Mouse (Mus musculus) granulocyte monocyte progenitor cell, adult 5-6 weeks (primary cell): ENCODE data around the gene Ezh2. TPM values are rescaled to one million over a fixed set of nuclear protein-coding genes. Genes with fewer than 3 reads are reported as not detected.
"Not testable (repeated sequence)": the region's sequence is repeated elsewhere in the genome, so short reads cannot be mapped to it uniquely, and the experiment has no call there.

Source experiments
- ATAC-seq: replicated peaks from 2 replicates; pipeline ENCODE4 v1.8.0; 2016; ENCODE audit warnings: mild to moderate bottlenecking, moderate TSS enrichment, inconsistent platforms; ENCODE audit not compliant: poor library complexity, severe bottlenecking
- total RNA-seq, 2 experiments: library from RNA; stranded (forward) in 1 of 2; stranded (reverse) in 1 of 2; fragments of 200-712, 200-1000 nt in 1 of 2; fragments of >200 nt in 1 of 2; fragmentation: Nextera tagmentation in 1 of 2; gene quantifications; 2 replicates each; pipeline ENCODE4 v1.2.3; 2014 to 2017

The Ezh2 gene
- total RNA-seq (2014; fragmentation: Nextera tagmentation) (179 and 238 TPM in 2 replicates), total RNA-seq (2017) (121 and 148 TPM in 2 replicates)

- peak; percentile 94 for ATAC-seq
Observed at GRCm38 (mm10) chr6:47594926-47595623, at the start of gene Ezh2. Gene Ezh2, minus strand, starts transcription at chr6:47595341.

GRCm38 (mm10) chr6:47636527-47637076, 41.5 kb upstream of the Ezh2 start:
- peak; percentile 95 for ATAC-seq

- ATAC-seq, result no peak
Observed at GRCm38 (mm10) chr6:47635995-47636526, 40.9 kb upstream of the Ezh2 start.

- 0 out of 2 replicates have a peak, but pooled peaks have one; percentile 23 for ATAC-seq
Observed at GRCm38 (mm10) chr6:47635207-47635994, 40.3 kb upstream of the Ezh2 start.

- ATAC-seq, result peak; percentile 45; the same call in 1 of the 2 replicates
Observed at GRCm38 (mm10) chr6:47633467-47633866, 38.3 kb upstream of the Ezh2 start.

GRCm38 (mm10) chr6:47630061-47630460, 34.9 kb upstream of the Ezh2 start:
- ATAC-seq, result not testable (repeated sequence)

GRCm38 (mm10) chr6:47627978-47628377, 32.8 kb upstream of the Ezh2 start:
- ATAC-seq, result no peak

- ATAC-seq, result not testable (repeated sequence)
Observed at GRCm38 (mm10) chr6:47626976-47627375, 31.8 kb upstream of the Ezh2 start.

- ATAC-seq, result peak; percentile 93
Observed at GRCm38 (mm10) chr6:47621039-47621438, 25.9 kb upstream of the Ezh2 start.

GRCm38 (mm10) chr6:47608306-47608705, 13.2 kb upstream of the Ezh2 start:
- ATAC-seq, result not testable (repeated sequence)

GRCm38 (mm10) chr6:47601931-47602330, 6.8 kb upstream of the Ezh2 start:
- no peak for ATAC-seq

GRCm38 (mm10) chr6:47595696-47596095, 555 bp upstream of the Ezh2 start:
- no peak for ATAC-seq

GRCm38 (mm10) chr6:47594141-47594835, 853 bp downstream of the Ezh2 start:
- ATAC-seq, result peak; percentile 38

- no peak for ATAC-seq
Observed at GRCm38 (mm10) chr6:47593590-47593989, 1.6 kb downstream of the Ezh2 start.

GRCm38 (mm10) chr6:47587332-47587731, 7.8 kb downstream of the Ezh2 start:
- not testable (repeated sequence) for ATAC-seq

GRCm38 (mm10) chr6:47572887-47573286, 22.3 kb downstream of the Ezh2 start:
- ATAC-seq, result no peak

- 0 out of 2 replicates have a peak, but pooled peaks have one; percentile 8 for ATAC-seq
Observed at GRCm38 (mm10) chr6:47565326-47566035, 29.7 kb downstream of the Ezh2 start.

- ATAC-seq, result no peak
Observed at GRCm38 (mm10) chr6:47561426-47561825, 33.7 kb downstream of the Ezh2 start.

GRCm38 (mm10) chr6:47560846-47561245, 34.3 kb downstream of the Ezh2 start:
- ATAC-seq, result peak; percentile 37
